Mouse (Mus musculus): ENCODE data around the gene Traf3. TPM values are rescaled to one million over a fixed set of nuclear protein-coding genes. Genes with fewer than 3 reads are reported as not detected.

Gene Traf3
- polyA plus RNA-seq, 1 experiment from 2014 or later: 11.7 TPM

GRCm38 (mm10) chr12:111186986-111187385 is 20.8 kb downstream of the Traf3 start:
- DNase-seq: no peak
- Histone ChIP-seq H3K36me3 (ENCODE audit: insufficient read depth) (no peaks in the 10 kb centered on the region), H3K9ac (no peak overlapping the region), H3K9me3 (ENCODE audit: low read depth, low read length) (no peaks in the 10 kb centered on the region), H3K27ac (ENCODE audit: low read depth) (no peak overlapping the region), H3K27me3 (ENCODE audit: insufficient read depth, low read length) (no peaks in the 10 kb centered on the region), H3K4me2 (no peak overlapping the region), H3K4me1 (ENCODE audit: insufficient read depth) (no peaks in the 10 kb centered on the region), H3K4me3 (ENCODE audit: low read depth, low read length) (no peak overlapping the region)
- no peak for TF ChIP-seq CTCF (IDR thresholded peaks at IDR 0.05; ENCODE audit: low read depth)
- 87% methylated on average over 3 of the region's 3 CpGs for WGBS
- no peak for ATAC-seq (ENCODE audit: insufficient read depth)

GRCm38 (mm10) chr12:111188295-111188694 is 22.1 kb downstream of the Traf3 start:
- Histone ChIP-seq H3K9me3 (ENCODE audit: low read depth, low read length) (no peaks in the 10 kb centered on the region), H3K36me3 (ENCODE audit: insufficient read depth) (no peaks in the 10 kb centered on the region), H3K4me2 (no peak overlapping the region), H3K4me3 (ENCODE audit: low read depth, low read length) (no peak overlapping the region), H3K4me1 (ENCODE audit: insufficient read depth) (no peaks in the 10 kb centered on the region), H3K27me3 (ENCODE audit: insufficient read depth, low read length) (no peaks in the 10 kb centered on the region), H3K27ac (ENCODE audit: low read depth) (no peak overlapping the region), H3K9ac (no peak overlapping the region)
- ATAC-seq (ENCODE audit: insufficient read depth): no peak
- DNase-seq: no peak
- no peak for TF ChIP-seq CTCF (IDR thresholded peaks at IDR 0.05; ENCODE audit: low read depth)
- 88% methylated on average over 4 of the region's 4 CpGs for WGBS

GRCm38 (mm10) chr12:111190355-111190754 is 24.2 kb downstream of the Traf3 start:
- no peaks in the 10 kb centered on the region for H3K36me3 ChIP-seq (ENCODE audit: insufficient read depth)
- H3K4me3 ChIP-seq (ENCODE audit: low read depth, low read length): no peak overlapping the region
- H3K4me2 ChIP-seq: no peak overlapping the region
- no peak for ATAC-seq (ENCODE audit: insufficient read depth)
- no peak for DNase-seq
- no peaks in the 10 kb centered on the region for H3K27me3 ChIP-seq (ENCODE audit: insufficient read depth, low read length)
- no peaks in the 10 kb centered on the region for H3K9me3 ChIP-seq (ENCODE audit: low read depth, low read length)
- TF ChIP-seq CTCF (IDR thresholded peaks at IDR 0.05; ENCODE audit: low read depth): no peak
- H3K4me1 ChIP-seq (ENCODE audit: insufficient read depth): no peaks in the 10 kb centered on the region
- no peak overlapping the region for H3K27ac ChIP-seq (ENCODE audit: low read depth)
- no peak overlapping the region for H3K9ac ChIP-seq
- WGBS: 85% methylated on average over 5 of the region's 5 CpGs

GRCm38 (mm10) chr12:111190891-111191290 is 24.7 kb downstream of the Traf3 start:
- Histone ChIP-seq H3K27me3 (ENCODE audit: insufficient read depth, low read length) (no peaks in the 10 kb centered on the region), H3K27ac (ENCODE audit: low read depth) (no peak overlapping the region), H3K9me3 (ENCODE audit: low read depth, low read length) (no peaks in the 10 kb centered on the region), H3K4me3 (ENCODE audit: low read depth, low read length) (no peak overlapping the region), H3K36me3 (ENCODE audit: insufficient read depth) (no peaks in the 10 kb centered on the region), H3K9ac (no peak overlapping the region), H3K4me2 (no peak overlapping the region), H3K4me1 (ENCODE audit: insufficient read depth) (no peaks in the 10 kb centered on the region)
- TF ChIP-seq CTCF (IDR thresholded peaks at IDR 0.05; ENCODE audit: low read depth): no peak
- ATAC-seq (ENCODE audit: insufficient read depth) (no peak), DNase-seq (no peak)
- 48% methylated on average over 2 of the region's 2 CpGs for WGBS

- no peaks in the 10 kb centered on the region for H3K36me3 ChIP-seq (ENCODE audit: insufficient read depth)
- H3K9ac ChIP-seq: no peak overlapping the region
- no peak for TF ChIP-seq CTCF (IDR thresholded peaks at IDR 0.05; ENCODE audit: low read depth)
- H3K4me2 ChIP-seq: no peak overlapping the region
- H3K27me3 ChIP-seq (ENCODE audit: insufficient read depth, low read length): no peaks in the 10 kb centered on the region
- 60% methylated on average over 6 of the region's 6 CpGs for whole genome bisulfite sequencing
- DNase-seq (no peak), ATAC-seq (ENCODE audit: insufficient read depth) (no peak)
- no peak overlapping the region for H3K4me3 ChIP-seq (ENCODE audit: low read depth, low read length)
- no peaks in the 10 kb centered on the region for H3K9me3 ChIP-seq (ENCODE audit: low read depth, low read length)
- no peak overlapping the region for H3K27ac ChIP-seq (ENCODE audit: low read depth)
- no peaks in the 10 kb centered on the region for H3K4me1 ChIP-seq (ENCODE audit: insufficient read depth)
These were observed 26.6 kb downstream of the Traf3 start for GRCm38 (mm10) chr12:111192777-111193176.

- H3K4me1 ChIP-seq (ENCODE audit: insufficient read depth): no peaks in the 10 kb centered on the region
These were observed 27.2 kb downstream of the Traf3 start for GRCm38 (mm10) chr12:111193331-111193730.

GRCm38 (mm10) chr12:111196548-111196947 is 30.4 kb downstream of the Traf3 start:
- no peak overlapping the region for H3K4me2 ChIP-seq
- 66% methylated on average over 4 of the region's 4 CpGs for WGBS
- no peak for TF ChIP-seq CTCF (IDR thresholded peaks at IDR 0.05; ENCODE audit: low read depth)
- no peaks in the 10 kb centered on the region for H3K36me3 ChIP-seq (ENCODE audit: insufficient read depth)
- no peaks in the 10 kb centered on the region for H3K27me3 ChIP-seq (ENCODE audit: insufficient read depth, low read length)
- H3K4me3 ChIP-seq (ENCODE audit: low read depth, low read length): no peak overlapping the region
- ATAC-seq (ENCODE audit: insufficient read depth) (no peak), DNase-seq (no peak)
- H3K9ac ChIP-seq: no peak overlapping the region
- no peaks in the 10 kb centered on the region for H3K4me1 ChIP-seq (ENCODE audit: insufficient read depth)
- H3K27ac ChIP-seq (ENCODE audit: low read depth): no peak overlapping the region
- H3K9me3 ChIP-seq (ENCODE audit: low read depth, low read length): no peaks in the 10 kb centered on the region

More at GRCm38 (mm10) chr12:111193331-111193730, 27.2 kb downstream of the Traf3 start:
- Histone ChIP-seq H3K36me3 (ENCODE audit: insufficient read depth) (no peaks in the 10 kb centered on the region), H3K27me3 (ENCODE audit: insufficient read depth, low read length) (no peaks in the 10 kb centered on the region), H3K4me3 (ENCODE audit: low read depth, low read length) (no peak overlapping the region), H3K27ac (ENCODE audit: low read depth) (no peak overlapping the region), H3K9me3 (ENCODE audit: low read depth, low read length) (no peaks in the 10 kb centered on the region), H3K9ac (no peak overlapping the region), H3K4me2 (no peak overlapping the region)
- 53% methylated on average over 9 of the region's 9 CpGs for WGBS
- ATAC-seq (ENCODE audit: insufficient read depth) (no peak), DNase-seq (no peak)
- no peak for TF ChIP-seq CTCF (IDR thresholded peaks at IDR 0.05; ENCODE audit: low read depth)

- WGBS: 75% methylated on average over 10 of the region's 10 CpGs
- no peak for DNase-seq
- no peaks in the 10 kb centered on the region for H3K27me3 ChIP-seq (ENCODE audit: insufficient read depth, low read length)
- H3K4me3 ChIP-seq (ENCODE audit: low read depth, low read length): no peak overlapping the region
- H3K36me3 ChIP-seq (ENCODE audit: insufficient read depth): no peaks in the 10 kb centered on the region
- no peak overlapping the region for H3K27ac ChIP-seq (ENCODE audit: low read depth)
- no peaks in the 10 kb centered on the region for H3K9me3 ChIP-seq (ENCODE audit: low read depth, low read length)
- H3K9ac ChIP-seq: no peak overlapping the region
- H3K4me2 ChIP-seq: no peak overlapping the region
- no peaks in the 10 kb centered on the region for H3K4me1 ChIP-seq (ENCODE audit: insufficient read depth)
- no peak for TF ChIP-seq CTCF (IDR thresholded peaks at IDR 0.05; ENCODE audit: low read depth)
- no peak for ATAC-seq (ENCODE audit: insufficient read depth)
These were observed 36.9 kb downstream of the Traf3 start for GRCm38 (mm10) chr12:111203076-111203475.

Data from lung, embryonic 14.5 days (tissue).